Mouse (Mus musculus) c-Kit-negative CD71-positive TER-119-positive erythroid progenitor cells, embryonic 14.5 days (primary cell): ENCODE data around the gene Nabp1.

ENCODE experiments used
- DNase-seq: peaks from one replicate; pipeline ENCODE4 v3.0.0-alpha.2; 2013; ENCODE audit warnings: low read depth, low spot score

Nabp1 gene

GRCm38 (mm10) chr1:51478262-51479026 is at the start of gene Nabp1:
Gene Nabp1, minus strand, starts transcription at chr1:51478425.
- peak; percentile 98 for DNase-seq

- DNase-seq: no peak
Measured at GRCm38 (mm10) chr1:51525563-51526265, 47.5 kb upstream of the Nabp1 start.

GRCm38 (mm10) chr1:51521651-51522050 is 43.4 kb upstream of the Nabp1 start:
- no peak for DNase-seq

GRCm38 (mm10) chr1:51520246-51520780 is 42.1 kb upstream of the Nabp1 start:
- no peak for DNase-seq

GRCm38 (mm10) chr1:51519112-51519511 is 40.9 kb upstream of the Nabp1 start:
- DNase-seq: no peak

GRCm38 (mm10) chr1:51515625-51516024 is 37.4 kb upstream of the Nabp1 start:
- no peak for DNase-seq

- DNase-seq: no peak
Measured at GRCm38 (mm10) chr1:51515041-51515440, 36.8 kb upstream of the Nabp1 start.

- no peak for DNase-seq
Measured at GRCm38 (mm10) chr1:51514379-51514778, 36.2 kb upstream of the Nabp1 start.

GRCm38 (mm10) chr1:51513059-51513713 is 35.0 kb upstream of the Nabp1 start:
- no peak for DNase-seq

GRCm38 (mm10) chr1:51512326-51512725 is 34.1 kb upstream of the Nabp1 start:
- no peak for DNase-seq

- no peak for DNase-seq
Measured at GRCm38 (mm10) chr1:51509776-51510175, 31.6 kb upstream of the Nabp1 start.

GRCm38 (mm10) chr1:51509083-51509482 is 30.9 kb upstream of the Nabp1 start:
- DNase-seq: no peak

- DNase-seq: no peak
Measured at GRCm38 (mm10) chr1:51508543-51508942, 30.3 kb upstream of the Nabp1 start.

- DNase-seq: no peak
Measured at GRCm38 (mm10) chr1:51507436-51507835, 29.2 kb upstream of the Nabp1 start.

GRCm38 (mm10) chr1:51506236-51506635 is 28.0 kb upstream of the Nabp1 start:
- no peak for DNase-seq

GRCm38 (mm10) chr1:51505632-51506031 is 27.4 kb upstream of the Nabp1 start:
- no peak for DNase-seq

GRCm38 (mm10) chr1:51503055-51503454 is 24.8 kb upstream of the Nabp1 start:
- DNase-seq: no peak

GRCm38 (mm10) chr1:51502353-51502752 is 24.1 kb upstream of the Nabp1 start:
- DNase-seq: no peak

- no peak for DNase-seq
Measured at GRCm38 (mm10) chr1:51501251-51501650, 23.0 kb upstream of the Nabp1 start.

- no peak for DNase-seq
Measured at GRCm38 (mm10) chr1:51498601-51499098, 20.4 kb upstream of the Nabp1 start.

GRCm38 (mm10) chr1:51496163-51496562 is 17.9 kb upstream of the Nabp1 start:
- no peak for DNase-seq
